Mouse (Mus musculus): Measurements from ENCODE around the gene Hnmt.
"Not testable (repeated sequence)": the region's sequence is repeated elsewhere in the genome, so short reads cannot be mapped to it uniquely, and the experiment has no call there.

Gene Hnmt

DNA sequence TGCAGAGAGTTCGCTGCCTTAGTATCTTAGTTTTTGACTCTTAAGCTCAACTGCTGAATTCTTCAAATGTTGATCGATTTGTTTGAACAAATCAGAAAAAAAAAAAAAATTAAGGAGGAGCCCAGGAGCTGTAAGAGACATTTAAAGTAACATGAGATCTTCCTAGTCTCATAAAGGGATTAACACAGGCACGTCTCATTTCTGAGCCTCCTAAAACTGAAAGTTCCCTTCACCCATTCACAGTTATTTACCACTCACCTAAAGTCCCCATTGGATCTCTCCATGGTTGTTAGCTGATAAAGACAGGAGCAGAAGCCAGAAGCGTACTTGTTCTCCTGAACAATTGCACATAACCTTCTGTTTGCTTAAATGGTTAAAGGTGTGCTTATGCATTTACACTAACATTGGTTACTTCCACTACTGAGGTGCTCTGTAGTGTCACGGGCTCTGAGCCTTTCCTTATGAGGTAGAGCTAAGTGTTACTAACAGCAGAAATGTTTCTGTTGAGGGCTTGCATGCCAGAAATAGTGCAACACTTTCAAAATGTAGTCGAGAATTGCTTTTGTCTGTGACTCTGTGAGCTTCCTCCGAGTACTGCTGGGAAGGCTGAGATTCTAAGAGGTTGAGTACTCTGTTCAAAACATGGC, at the start of gene Hnmt:
TSS of gene Hnmt (minus strand) at position 51 of the 647 bp plus-strand sequence.
- no peak for DNase-seq

DNA sequence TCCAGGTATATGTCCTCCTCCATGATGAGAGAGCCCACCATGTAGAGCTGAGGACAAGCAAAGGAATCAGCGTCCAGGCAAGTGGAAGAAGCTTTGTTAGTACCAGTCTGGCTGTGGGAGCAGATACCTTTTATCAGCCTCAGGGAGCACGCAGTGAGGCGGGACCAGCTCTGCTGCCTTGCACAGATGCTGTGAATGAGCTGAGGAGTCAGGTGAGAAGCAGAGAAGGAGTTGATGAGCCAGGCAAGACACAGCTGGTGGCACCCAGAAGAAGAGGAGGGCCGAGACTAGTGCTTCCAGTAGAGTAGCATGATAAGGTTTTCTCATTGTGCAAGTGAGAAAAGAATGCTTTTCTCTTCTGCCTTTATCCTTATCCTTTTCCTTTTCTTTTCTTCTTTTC, 47.3 kb upstream of the Hnmt start, which contains the start of gene Tbpl2:
TSS of gene Tbpl2 (minus strand) at position 101 of the 400 bp plus-strand sequence.
- no peak for DNase-seq

DNA sequence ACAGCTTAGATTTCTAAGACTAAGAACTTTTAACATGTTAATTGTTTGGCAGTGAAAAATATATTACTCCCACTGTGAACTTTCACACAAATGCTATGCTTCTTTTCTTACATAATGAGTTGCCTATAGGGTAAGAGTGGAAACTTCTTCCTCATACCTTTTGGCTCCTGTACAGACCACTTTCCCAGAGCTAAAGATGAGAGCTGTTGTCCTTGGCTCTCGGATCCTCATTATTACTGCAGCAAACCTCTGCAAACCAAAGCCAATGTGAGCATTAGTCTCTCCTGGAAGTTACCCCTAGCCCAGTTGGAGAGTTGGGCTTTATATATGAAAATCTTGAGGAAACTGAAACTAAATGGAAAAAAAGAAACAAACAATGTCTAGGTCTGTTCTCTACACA, 41.7 kb upstream of the Hnmt start:
- no peak for DNase-seq

- no peak for DNase-seq
Measured at GRCm38 (mm10) chr2:24050459-24050858, 1.3 kb upstream of the Hnmt start.

DNA sequence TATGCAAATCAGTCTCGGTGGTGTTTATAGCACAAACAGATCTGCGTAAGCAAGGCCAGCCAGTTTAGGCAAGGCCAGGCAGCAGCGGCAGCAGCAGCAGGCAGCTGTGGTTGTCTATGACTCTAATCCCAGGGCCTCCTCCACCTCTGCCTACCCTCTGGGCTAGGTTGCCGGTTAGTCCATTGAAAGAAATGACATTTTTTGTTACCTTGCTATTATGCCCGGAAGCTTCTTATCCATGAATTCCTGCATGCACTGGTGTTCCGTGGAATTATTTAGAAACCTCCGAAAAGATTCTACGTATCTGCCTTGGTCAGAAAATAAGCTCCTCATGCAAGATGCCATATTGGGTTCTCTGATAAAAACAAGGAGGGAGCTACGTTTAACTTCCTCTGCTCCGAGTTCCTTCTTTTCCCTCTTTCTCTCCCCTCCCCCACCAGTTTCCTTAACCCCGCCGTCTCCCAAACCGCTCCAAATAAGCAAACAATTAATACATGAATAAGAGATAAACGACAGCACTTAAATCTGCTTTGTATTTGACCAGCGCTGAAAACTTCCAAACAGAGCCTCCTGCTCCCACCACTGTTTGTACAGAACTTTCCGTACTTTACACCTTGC, 605 bp downstream of the Hnmt start:
- no peak for DNase-seq

GRCm38 (mm10) chr2:24047551-24048479, 1.4 kb downstream of the Hnmt start:
- no peak for DNase-seq

DNA sequence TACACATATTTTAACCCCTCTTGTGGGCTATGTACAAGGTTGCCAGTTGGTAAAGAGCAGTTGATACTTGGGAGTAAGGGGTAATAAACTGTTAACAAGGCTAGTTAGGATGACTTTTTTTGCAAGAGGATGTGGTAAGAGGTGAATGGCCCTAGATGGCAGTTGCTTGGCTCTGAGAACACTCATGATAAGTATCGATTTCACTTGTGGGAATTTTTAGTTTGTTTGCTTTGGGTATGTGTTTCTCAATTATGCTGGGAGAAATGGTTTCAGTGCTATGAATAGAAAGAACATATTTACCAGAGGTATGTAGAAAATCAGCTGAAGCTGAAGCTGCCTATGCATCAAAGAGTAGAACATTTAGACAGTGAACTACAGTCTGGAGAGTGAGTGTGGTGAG, 6.3 kb downstream of the Hnmt start:
- no peak for DNase-seq

GRCm38 (mm10) chr2:24040531-24040930, 8.7 kb downstream of the Hnmt start:
- no peak for DNase-seq

GRCm38 (mm10) chr2:24019386-24019785, 29.8 kb downstream of the Hnmt start:
- not testable (repeated sequence) for DNase-seq

GRCm38 (mm10) chr2:24018966-24019365, 30.2 kb downstream of the Hnmt start:
- no peak for DNase-seq

DNA sequence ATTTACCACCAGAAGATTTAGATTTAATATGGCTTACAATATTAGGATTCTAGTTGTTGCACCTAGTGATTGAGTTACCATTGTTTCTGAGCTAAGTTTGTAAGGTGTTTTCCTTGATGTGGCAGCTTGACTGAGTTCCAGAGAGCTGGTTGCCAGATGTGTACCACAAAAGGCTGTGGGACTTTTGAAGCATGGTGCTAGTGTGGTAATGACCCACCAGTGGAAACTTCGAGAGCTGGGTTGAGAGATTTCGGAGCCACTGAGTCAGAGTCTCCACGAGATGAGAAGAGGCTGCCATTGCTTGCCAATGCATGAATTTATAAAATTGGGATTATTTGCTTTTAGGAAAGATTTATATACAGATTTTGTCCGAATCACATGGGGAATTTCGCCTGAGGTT, 34.2 kb downstream of the Hnmt start:
- DNase-seq: no peak

DNA sequence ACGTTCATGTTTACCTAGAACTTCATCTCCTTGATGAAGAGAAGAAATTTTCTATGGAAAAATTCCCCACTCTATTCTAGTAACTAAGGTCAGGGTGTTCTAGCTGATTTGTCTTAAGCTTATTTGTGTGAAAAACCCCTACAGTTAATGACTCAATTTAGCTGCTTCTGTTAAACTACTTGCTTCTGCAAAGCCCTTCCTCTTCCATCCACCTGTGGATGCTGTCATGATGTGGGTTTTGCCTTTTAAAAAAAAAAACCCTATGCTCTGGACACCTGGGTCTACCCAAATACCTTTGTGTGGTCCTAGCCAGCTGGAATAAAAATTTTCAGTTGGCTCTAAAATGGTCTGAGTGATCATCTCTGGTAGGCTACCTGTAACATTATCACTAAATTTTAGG, 49.9 kb downstream of the Hnmt start:
- no peak for DNase-seq

GRCm38 (mm10) chr2:23998836-23999235, 50.4 kb downstream of the Hnmt start:
- DNase-seq: no peak

GRCm38 (mm10) chr2:23996830-23997229, 52.4 kb downstream of the Hnmt start:
- no peak for DNase-seq

- not testable (repeated sequence) for DNase-seq
Measured at GRCm38 (mm10) chr2:23990034-23990573, 59.1 kb downstream of the Hnmt start.

GRCm38 (mm10) chr2:23987283-23987682, 61.9 kb downstream of the Hnmt start:
- DNase-seq: no peak

- no peak for DNase-seq
Measured at GRCm38 (mm10) chr2:23983343-23983742, 65.9 kb downstream of the Hnmt start.

DNA sequence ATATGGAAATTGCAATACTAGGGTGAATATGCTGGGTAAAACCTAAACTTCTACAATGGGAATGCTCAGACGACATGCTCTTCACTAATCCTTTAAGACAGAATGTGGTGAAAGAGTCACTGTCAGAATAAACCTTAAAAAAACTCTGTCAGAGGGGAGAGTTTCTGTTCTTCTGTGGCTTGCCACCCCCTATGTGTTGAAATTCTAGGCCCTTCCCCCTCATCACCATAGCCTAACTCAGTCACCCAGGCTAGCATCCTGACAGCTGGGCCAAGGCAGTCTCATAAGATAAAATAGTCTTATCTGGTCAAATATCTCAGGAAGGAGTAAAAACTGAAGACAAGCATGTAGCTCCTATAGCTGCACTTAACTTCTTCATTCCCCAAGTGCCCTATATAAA, 66.3 kb downstream of the Hnmt start:
- no peak for DNase-seq

DNA sequence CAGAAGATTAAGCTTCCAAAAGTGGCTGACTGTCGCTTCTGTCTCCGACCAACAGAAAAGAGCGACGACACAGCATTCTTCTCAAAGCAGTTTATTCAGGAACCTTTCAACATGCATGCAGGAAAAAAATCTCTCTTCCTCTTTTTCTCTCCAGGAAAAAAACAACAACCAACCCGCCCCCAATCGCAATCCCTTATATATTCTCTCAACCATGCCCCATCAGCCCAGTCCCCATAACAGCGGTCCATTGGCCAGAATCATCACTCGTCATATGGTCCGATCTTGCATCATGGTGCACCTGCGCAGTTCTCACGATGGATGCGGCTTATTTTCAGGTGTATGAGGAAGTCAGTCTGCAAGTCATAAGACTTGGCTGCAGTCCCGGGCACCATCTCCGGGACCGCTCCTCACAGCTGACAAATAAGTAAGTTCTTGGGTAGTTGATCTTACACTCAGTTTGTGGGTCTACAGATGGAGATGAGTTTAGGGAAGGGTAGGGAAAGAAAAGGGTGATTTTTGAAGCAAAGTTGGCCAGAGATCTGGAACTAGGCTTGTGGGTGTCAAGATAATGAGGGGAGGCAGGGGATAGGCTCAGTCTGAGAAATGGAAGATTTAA, 88.4 kb downstream of the Hnmt start:
- not testable (repeated sequence) for DNase-seq
